Mouse (Mus musculus): Measurements from ENCODE around the gene Kcnq1. TPM values are rescaled to one million over a fixed set of nuclear protein-coding genes. Genes with fewer than 3 reads are reported as not detected.

Kcnq1 gene
- total RNA-seq, 1 experiment = 0.22 TPM

- no peak for DNase-seq (ENCODE audit: low read depth, low spot score)
- Histone ChIP-seq H3K9ac (ENCODE audit: insufficient read depth, low read depth, low read length, poor library complexity, severe bottlenecking) (no peak overlapping the region), H3K4me3 (ENCODE audit: insufficient read depth in 1 of 2, low read depth in 1 of 2, low read length in 2 of 2, poor library complexity in 1 of 2, severe bottlenecking in 1 of 2) (no peak overlapping the region), H3K9me3 (ENCODE audit: control insufficient read depth, insufficient read depth, low read depth, low read length) (no peaks in the 10 kb centered on the region), H3K36me3 (ENCODE audit: control insufficient read depth, insufficient read depth, low read length, poor library complexity, severe bottlenecking) (no peaks in the 10 kb centered on the region), H3K4me1 (ENCODE audit: control insufficient read depth in 2 of 2, insufficient read depth in 2 of 2, low read length in 2 of 2, poor library complexity in 1 of 2) (no peaks in the 10 kb centered on the region), H3K27ac (ENCODE audit: insufficient read depth, low read depth, low read length, poor library complexity, severe bottlenecking) (no peak overlapping the region)
- in situ Hi-C loops (cut with MboI; ENCODE audit: low sequenced_read_pairs in 2 of 2, unreplicated experiment in 2 of 2) = no loop called here
- TF ChIP-seq CHD2 (IDR thresholded peaks at IDR 0.05; ENCODE audit: low read depth, low read length) (no peak), ZNF384 (IDR thresholded peaks at IDR 0.05; ENCODE audit: low read depth, low read length) (no peak), ZC3H11A (IDR thresholded peaks at IDR 0.05; ENCODE audit: borderline replicate concordance, low read depth, low read length) (no peak), HCFC1 (IDR thresholded peaks at IDR 0.05; ENCODE audit: borderline replicate concordance, insufficient read depth, low read length) (no peak), MAFK (IDR thresholded peaks at IDR 0.05; ENCODE audit: insufficient read depth, low read depth, low read length) (no peak)
These were observed 259.0 kb downstream of the Kcnq1 start for GRCm38 (mm10) chr7:143364969-143365839.

DNA sequence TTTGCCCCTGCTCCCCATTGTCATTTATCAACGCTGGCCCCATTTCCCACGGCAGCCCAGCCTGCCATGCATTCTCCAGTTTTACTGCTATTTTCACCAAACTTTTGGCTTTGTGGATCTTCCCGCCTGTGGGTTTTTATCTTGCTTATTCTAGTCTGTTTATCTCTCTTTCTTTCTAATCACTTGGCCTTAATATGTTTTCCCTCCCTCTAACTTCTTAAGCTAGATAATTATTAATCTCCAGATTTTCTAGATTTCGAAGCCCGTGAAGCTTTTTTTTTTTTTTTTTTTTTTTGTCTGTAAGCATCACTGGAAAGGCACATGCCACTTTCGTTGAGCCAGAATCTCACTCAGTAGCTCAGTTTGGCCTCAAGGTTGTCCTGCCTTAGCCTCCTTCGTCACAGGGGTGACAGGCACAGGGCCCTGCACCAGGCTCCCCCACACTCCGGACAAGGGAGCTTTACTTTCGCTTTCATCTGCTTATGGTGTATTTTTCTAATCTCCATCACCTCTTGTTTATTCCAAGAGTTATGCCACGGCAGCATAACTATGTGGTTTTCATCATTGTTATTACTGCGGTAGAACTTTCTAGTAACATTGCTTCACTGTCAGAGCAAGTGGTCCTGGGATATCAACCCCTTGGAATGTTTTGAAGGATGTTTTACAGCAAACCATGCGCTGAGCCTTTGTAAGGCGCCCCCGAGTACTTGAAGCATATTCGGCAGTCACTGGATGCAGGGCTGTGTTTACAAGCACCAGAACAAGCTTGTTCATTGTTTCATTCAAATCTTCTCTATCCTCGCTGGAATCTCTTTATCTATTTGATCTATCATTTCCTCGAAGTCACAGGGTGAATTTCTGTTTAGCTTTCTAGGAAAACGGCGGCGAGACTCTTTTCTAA is 261.5 kb downstream of the Kcnq1 start:
- no peak for DNase-seq (ENCODE audit: low read depth, low spot score)
- no peak overlapping the region for H3K4me3 ChIP-seq (ENCODE audit: insufficient read depth in 1 of 2, low read depth in 1 of 2, low read length in 2 of 2, poor library complexity in 1 of 2, severe bottlenecking in 1 of 2)
- H3K36me3 ChIP-seq (ENCODE audit: control insufficient read depth, insufficient read depth, low read length, poor library complexity, severe bottlenecking) = no peaks in the 10 kb centered on the region
- TF ChIP-seq HCFC1 (IDR thresholded peaks at IDR 0.05; ENCODE audit: borderline replicate concordance, insufficient read depth, low read length) = no peak
- TF ChIP-seq CHD2 (IDR thresholded peaks at IDR 0.05; ENCODE audit: low read depth, low read length) = no peak
- TF ChIP-seq MAFK (IDR thresholded peaks at IDR 0.05; ENCODE audit: insufficient read depth, low read depth, low read length) = no peak
- TF ChIP-seq ZC3H11A (IDR thresholded peaks at IDR 0.05; ENCODE audit: borderline replicate concordance, low read depth, low read length) = no peak
- TF ChIP-seq ZNF384 (IDR thresholded peaks at IDR 0.05; ENCODE audit: low read depth, low read length) = no peak
- H3K4me1 ChIP-seq (ENCODE audit: control insufficient read depth in 2 of 2, insufficient read depth in 2 of 2, low read length in 2 of 2, poor library complexity in 1 of 2) = no peaks in the 10 kb centered on the region
- no peak overlapping the region for H3K27ac ChIP-seq (ENCODE audit: insufficient read depth, low read depth, low read length, poor library complexity, severe bottlenecking)
- in situ Hi-C loops (cut with MboI; ENCODE audit: low sequenced_read_pairs in 2 of 2, unreplicated experiment in 2 of 2) = no loop called here
- no peak overlapping the region for H3K9ac ChIP-seq (ENCODE audit: insufficient read depth, low read depth, low read length, poor library complexity, severe bottlenecking)
- H3K9me3 ChIP-seq (ENCODE audit: control insufficient read depth, insufficient read depth, low read depth, low read length) = no peaks in the 10 kb centered on the region

GRCm38 (mm10) chr7:143368267-143368643 is 262.1 kb downstream of the Kcnq1 start:
- H3K4me1 ChIP-seq (ENCODE audit: control insufficient read depth in 2 of 2, insufficient read depth in 2 of 2, low read length in 2 of 2, poor library complexity in 1 of 2) = no peaks in the 10 kb centered on the region
- H3K9me3 ChIP-seq (ENCODE audit: control insufficient read depth, insufficient read depth, low read depth, low read length) = no peaks in the 10 kb centered on the region
- no peak overlapping the region for H3K27ac ChIP-seq (ENCODE audit: insufficient read depth, low read depth, low read length, poor library complexity, severe bottlenecking)
- in situ Hi-C loops (cut with MboI; ENCODE audit: low sequenced_read_pairs in 2 of 2, unreplicated experiment in 2 of 2) = no loop called here
- no peak overlapping the region for H3K9ac ChIP-seq (ENCODE audit: insufficient read depth, low read depth, low read length, poor library complexity, severe bottlenecking)
- DNase-seq (ENCODE audit: low read depth, low spot score) = no peak
- TF ChIP-seq CHD2 (IDR thresholded peaks at IDR 0.05; ENCODE audit: low read depth, low read length) (no peak), MAFK (IDR thresholded peaks at IDR 0.05; ENCODE audit: insufficient read depth, low read depth, low read length) (no peak), ZC3H11A (IDR thresholded peaks at IDR 0.05; ENCODE audit: borderline replicate concordance, low read depth, low read length) (no peak), HCFC1 (IDR thresholded peaks at IDR 0.05; ENCODE audit: borderline replicate concordance, insufficient read depth, low read length) (no peak), ZNF384 (IDR thresholded peaks at IDR 0.05; ENCODE audit: low read depth, low read length) (no peak)
- H3K36me3 ChIP-seq (ENCODE audit: control insufficient read depth, insufficient read depth, low read length, poor library complexity, severe bottlenecking) = no peaks in the 10 kb centered on the region
- no peak overlapping the region for H3K4me3 ChIP-seq (ENCODE audit: insufficient read depth in 1 of 2, low read depth in 1 of 2, low read length in 2 of 2, poor library complexity in 1 of 2, severe bottlenecking in 1 of 2)

DNA sequence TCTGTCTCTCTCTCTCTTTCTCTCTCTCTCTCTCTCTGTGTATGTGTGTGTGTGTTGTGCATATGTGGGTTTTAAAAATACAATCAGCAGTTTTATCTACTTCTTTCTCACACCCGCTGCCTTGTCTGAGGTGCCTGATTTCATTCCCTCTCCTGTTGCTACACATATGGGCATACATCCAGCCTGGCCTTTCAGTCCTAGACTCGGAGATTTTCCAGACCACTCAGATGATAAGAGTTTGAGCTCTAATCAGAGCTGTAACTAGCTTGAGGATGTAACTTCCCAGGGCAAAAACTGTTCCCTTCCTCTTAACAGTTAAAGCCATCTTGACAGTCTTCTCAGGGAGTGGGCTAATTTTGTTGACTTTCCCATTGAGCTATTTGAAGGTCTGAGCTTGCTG is 265.2 kb downstream of the Kcnq1 start:
- H3K4me1 ChIP-seq (ENCODE audit: control insufficient read depth in 2 of 2, insufficient read depth in 2 of 2, low read length in 2 of 2, poor library complexity in 1 of 2) = peaks cover 0 to 2% of the 10 kb centered on the region in 2 experiments; a peak in 1 of 4 replicates
- TF ChIP-seq ZNF384 (IDR thresholded peaks at IDR 0.05; ENCODE audit: low read depth, low read length) = no peak
- TF ChIP-seq ZC3H11A (IDR thresholded peaks at IDR 0.05; ENCODE audit: borderline replicate concordance, low read depth, low read length) = no peak
- TF ChIP-seq CHD2 (IDR thresholded peaks at IDR 0.05; ENCODE audit: low read depth, low read length) = no peak
- TF ChIP-seq HCFC1 (IDR thresholded peaks at IDR 0.05; ENCODE audit: borderline replicate concordance, insufficient read depth, low read length) = no peak
- no peak for TF ChIP-seq MAFK (IDR thresholded peaks at IDR 0.05; ENCODE audit: insufficient read depth, low read depth, low read length)

More for the DNA sequence above, 265.2 kb downstream of the Kcnq1 start:
- no peak overlapping the region for H3K27ac ChIP-seq (ENCODE audit: insufficient read depth, low read depth, low read length, poor library complexity, severe bottlenecking)
- H3K36me3 ChIP-seq (ENCODE audit: control insufficient read depth, insufficient read depth, low read length, poor library complexity, severe bottlenecking) = no peaks in the 10 kb centered on the region
- DNase-seq (ENCODE audit: low read depth, low spot score) = no peak
- in situ Hi-C loops (cut with MboI; ENCODE audit: low sequenced_read_pairs in 2 of 2, unreplicated experiment in 2 of 2) = no loop called here
- no peak overlapping the region for H3K4me3 ChIP-seq (ENCODE audit: insufficient read depth in 1 of 2, low read depth in 1 of 2, low read length in 2 of 2, poor library complexity in 1 of 2, severe bottlenecking in 1 of 2)
- no peak overlapping the region for H3K9ac ChIP-seq (ENCODE audit: insufficient read depth, low read depth, low read length, poor library complexity, severe bottlenecking)
- no peaks in the 10 kb centered on the region for H3K9me3 ChIP-seq (ENCODE audit: control insufficient read depth, insufficient read depth, low read depth, low read length)

All from ES-E14 (cell line).